Mouse (Mus musculus) heart, embryonic 16.5 days (tissue): ENCODE results near the gene Ppox. TPM values are rescaled to one million over a fixed set of nuclear protein-coding genes. Genes with fewer than 3 reads are reported as not detected.
A peak's percentile ranks its signal among the peaks of the same experiment; 100 is the strongest.

Experiments
- ATAC-seq: fragments of 200-750 bp; cut with Nextera tagmentation; replicated peaks from 2 replicates; pipeline ENCODE4 v1.8.0; 2017; ENCODE audit warnings: moderate number of reproducible peaks; ENCODE audit not compliant: insufficient read depth, low FRiP score; ENCODE audit errors: extremely low read depth
- H3K27ac ChIP-seq: fragments of 300-500 bp; sonication (generic); 2 replicates; pipeline ENCODE4 v1.5.1; 2014; ENCODE audit warnings: mild to moderate bottlenecking, low read length, control low read depth, moderate library complexity
- H3K27me3 ChIP-seq: fragments of 300-500 bp; sonication (generic); 2 replicates; pipeline ENCODE4 v1.6.1; 2014; ENCODE audit warnings: low read length, mixed read lengths; ENCODE audit not compliant: control insufficient read depth, insufficient read depth
- H3K36me3 ChIP-seq: fragments of 300-500 bp; sonication (generic); 2 replicates; pipeline ENCODE4 v1.6.1; 2014; ENCODE audit not compliant: control insufficient read depth, insufficient read depth
- H3K4me1 ChIP-seq: fragments of 300-500 bp; sonication (generic); 2 replicates; pipeline ENCODE4 v1.6.1; 2014; ENCODE audit warnings: low read length, mixed read lengths; ENCODE audit not compliant: control insufficient read depth, insufficient read depth
- H3K4me2 ChIP-seq: fragments of 300-500 bp; sonication (generic); 2 replicates; pipeline ENCODE4 v1.6.1; 2014; ENCODE audit warnings: low read depth, mild to moderate bottlenecking, control low read depth, low read length
- H3K4me3 ChIP-seq: fragments of 300-500 bp; sonication (generic); 2 replicates; pipeline ENCODE4 v1.5.1; 2014; ENCODE audit warnings: mild to moderate bottlenecking, control low read depth, low read length
- H3K9ac ChIP-seq: fragments of 300-500 bp; sonication (generic); 2 replicates; pipeline ENCODE4 v1.6.1; 2014; ENCODE audit warnings: low read length, control low read depth
- H3K9me3 ChIP-seq: fragments of 300-500 bp; sonication (generic); replicated peaks from 2 replicates; pipeline ENCODE4 v1.6.1; 2016; ENCODE audit warnings: low read length; ENCODE audit not compliant: control insufficient read depth
- WGBS: fragments of 180-500 bp; shearing (Covaris S2); extraction: QIAGEN DNeasy Blood & Tissue Kit; methylation state at CpG from one replicate; pipeline ENCODE4 v1.1.7; 2014; 5-methylcytosine and 5-hydroxymethylcytosine counted together
- polyA plus RNA-seq: library from polyadenylated mRNA; unstranded; fragments of >200 nt; fragmentation: Nextera tagmentation; extraction: Ambion mirVana; gene quantifications from 2 replicates; pipeline ENCODE4 v1.2.1, GENCODE M21; 2015

Gene Ppox
- polyA plus RNA-seq, 1 experiment from 2014 or later: 32.4 TPM

GRCm38 (mm10) chr1:171263185-171263611 lies 17.8 kb downstream of the Ppox start:
- H3K4me3 ChIP-seq: peak overlapping the region; percentile 33; the same call in 1 of the 2 replicates
- H3K27ac ChIP-seq: peak overlapping the region; percentile 92
- H3K4me2 ChIP-seq: peak overlapping the region; percentile 68
- H3K9me3 ChIP-seq: no peaks in the 10 kb centered on the region
- no peaks in the 10 kb centered on the region for H3K36me3 ChIP-seq
- no peaks in the 10 kb centered on the region for H3K27me3 ChIP-seq
- H3K4me1 ChIP-seq: peaks cover 25% of the 10 kb centered on the region
- WGBS: 0% methylated on average over 2 of the region's 2 CpGs
- ATAC-seq: peak; percentile 88
- H3K9ac ChIP-seq: no peak overlapping the region; the same call in 1 of the 2 replicates

GRCm38 (mm10) chr1:171262594-171263130 lies 18.3 kb downstream of the Ppox start:
- no peaks in the 10 kb centered on the region for H3K9me3 ChIP-seq
- H3K4me3 ChIP-seq: peak overlapping the region; percentile 33
- peak; percentile 78 for ATAC-seq
- H3K36me3 ChIP-seq: no peaks in the 10 kb centered on the region
- 1% methylated on average over 8 of the region's 8 CpGs for WGBS
- peak overlapping the region; percentile 92 for H3K27ac ChIP-seq
- H3K4me1 ChIP-seq: peaks cover 25% of the 10 kb centered on the region
- H3K27me3 ChIP-seq: no peaks in the 10 kb centered on the region
- H3K4me2 ChIP-seq: peak overlapping the region; percentile 68
- peak overlapping the region; percentile 70 for H3K9ac ChIP-seq

GRCm38 (mm10) chr1:171260316-171260715 lies 20.7 kb downstream of the Ppox start:
- no peak overlapping the region for H3K4me2 ChIP-seq
- H3K9ac ChIP-seq: no peak overlapping the region
- no peaks in the 10 kb centered on the region for H3K9me3 ChIP-seq
- no peak for ATAC-seq
- H3K4me1 ChIP-seq: peaks cover 25% of the 10 kb centered on the region
- no peak overlapping the region for H3K27ac ChIP-seq
- no peak overlapping the region for H3K4me3 ChIP-seq
- no peaks in the 10 kb centered on the region for H3K36me3 ChIP-seq
- no peaks in the 10 kb centered on the region for H3K27me3 ChIP-seq
- WGBS: 67% methylated on average over 3 of the region's 3 CpGs

- Histone ChIP-seq H3K9ac (peak overlapping the region; percentile 21; the same call in 1 of the 2 replicates), H3K9me3 (no peaks in the 10 kb centered on the region), H3K4me2 (peak overlapping the region; percentile 10; the same call in 1 of the 2 replicates), H3K27ac (no peak overlapping the region), H3K4me3 (no peak overlapping the region), H3K36me3 (no peaks in the 10 kb centered on the region), H3K27me3 (no peaks in the 10 kb centered on the region), H3K4me1 (peaks cover 24% of the 10 kb centered on the region)
- no peak for ATAC-seq
- 54% methylated on average over 17 of the region's 17 CpGs for WGBS
These were observed 22.1 kb downstream of the Ppox start for GRCm38 (mm10) chr1:171258921-171259320.

- Histone ChIP-seq H3K9ac (no peak overlapping the region), H3K36me3 (no peaks in the 10 kb centered on the region), H3K4me3 (no peak overlapping the region), H3K4me1 (peaks cover 18% of the 10 kb centered on the region), H3K9me3 (no peaks in the 10 kb centered on the region), H3K27me3 (no peaks in the 10 kb centered on the region), H3K27ac (no peak overlapping the region), H3K4me2 (no peak overlapping the region)
- no peak for ATAC-seq
- WGBS: 80% methylated on average over 9 of the region's 9 CpGs
These were observed 23.2 kb downstream of the Ppox start for GRCm38 (mm10) chr1:171257781-171258180.

- no peaks in the 10 kb centered on the region for H3K36me3 ChIP-seq
- WGBS: 58% methylated on average over 15 of the region's 15 CpGs
- no peak overlapping the region for H3K9ac ChIP-seq
- no peak overlapping the region for H3K27ac ChIP-seq
- H3K4me3 ChIP-seq: no peak overlapping the region
- no peaks in the 10 kb centered on the region for H3K9me3 ChIP-seq
- H3K4me1 ChIP-seq: peaks cover 19% of the 10 kb centered on the region
- H3K4me2 ChIP-seq: no peak overlapping the region
- no peaks in the 10 kb centered on the region for H3K27me3 ChIP-seq
- no peak for ATAC-seq
These were observed 23.9 kb downstream of the Ppox start for GRCm38 (mm10) chr1:171256937-171257548.

GRCm38 (mm10) chr1:171256095-171256818 lies 24.7 kb downstream of the Ppox start:
- Histone ChIP-seq H3K9ac (no peak overlapping the region), H3K27me3 (no peaks in the 10 kb centered on the region), H3K4me3 (no peak overlapping the region), H3K4me2 (no peak overlapping the region), H3K4me1 (peaks cover 22% of the 10 kb centered on the region), H3K36me3 (no peaks in the 10 kb centered on the region), H3K9me3 (no peaks in the 10 kb centered on the region), H3K27ac (no peak overlapping the region)
- no peak for ATAC-seq
- 84% methylated on average over 24 of the region's 24 CpGs for WGBS

GRCm38 (mm10) chr1:171252415-171252814 lies 28.6 kb downstream of the Ppox start:
- H3K4me1 ChIP-seq: peaks cover 33% of the 10 kb centered on the region
- WGBS: 53% methylated on average over 17 of the region's 17 CpGs

More at GRCm38 (mm10) chr1:171252415-171252814, 28.6 kb downstream of the Ppox start:
- H3K9ac ChIP-seq: peak overlapping the region; percentile 48
- peak overlapping the region; percentile 58 for H3K4me2 ChIP-seq
- H3K9me3 ChIP-seq: no peaks in the 10 kb centered on the region
- H3K27ac ChIP-seq: peak overlapping the region; percentile 91
- no peaks in the 10 kb centered on the region for H3K27me3 ChIP-seq
- H3K4me3 ChIP-seq: peak overlapping the region; percentile 39
- H3K36me3 ChIP-seq: no peaks in the 10 kb centered on the region
- no peak for ATAC-seq
